Mouse (Mus musculus) lung, postnatal 25 days (tissue): ENCODE measurements around the gene Mylk3.

ENCODE experiments used
- DNase-seq: peaks from one replicate; pipeline ENCODE4 v3.0.0; 2022; ENCODE audit warnings: low spot score

The Mylk3 gene

GRCm38 (mm10) chr8:85380824-85381209 is 5.3 kb downstream of the Mylk3 start:
- peak; percentile 69 for DNase-seq

GRCm38 (mm10) chr8:85380123-85380823 is 5.9 kb downstream of the Mylk3 start:
- no peak for DNase-seq

- peak; percentile 88 for DNase-seq
Observed at GRCm38 (mm10) chr8:85379142-85379781, 6.9 kb downstream of the Mylk3 start.

- DNase-seq: no peak
Observed at GRCm38 (mm10) chr8:85376516-85376915, 9.6 kb downstream of the Mylk3 start.

GRCm38 (mm10) chr8:85374286-85374685 is 11.9 kb downstream of the Mylk3 start:
- DNase-seq: no peak

- DNase-seq: no peak
Observed at GRCm38 (mm10) chr8:85373435-85374039, 12.6 kb downstream of the Mylk3 start.

- DNase-seq: no peak
Observed at GRCm38 (mm10) chr8:85372465-85372839, 13.7 kb downstream of the Mylk3 start.

- DNase-seq: no peak
Observed at GRCm38 (mm10) chr8:85371736-85372464, 14.2 kb downstream of the Mylk3 start.

- no peak for DNase-seq
Observed at GRCm38 (mm10) chr8:85365176-85365575, 21.0 kb downstream of the Mylk3 start.

- DNase-seq: no peak
Observed at GRCm38 (mm10) chr8:85364628-85365027, 21.5 kb downstream of the Mylk3 start.

GRCm38 (mm10) chr8:85363406-85363805 is 22.7 kb downstream of the Mylk3 start:
- no peak for DNase-seq

GRCm38 (mm10) chr8:85362211-85362610 is 23.9 kb downstream of the Mylk3 start:
- DNase-seq: no peak

- DNase-seq: no peak
Observed at GRCm38 (mm10) chr8:85353287-85353686, 32.9 kb downstream of the Mylk3 start.

GRCm38 (mm10) chr8:85339871-85340573 is 46.1 kb downstream of the Mylk3 start:
- DNase-seq: no peak

- peak; percentile 29 for DNase-seq
Observed at GRCm38 (mm10) chr8:85337681-85338080, 48.5 kb downstream of the Mylk3 start.

- DNase-seq: no peak
Observed at GRCm38 (mm10) chr8:85336211-85336933, 49.8 kb downstream of the Mylk3 start.

GRCm38 (mm10) chr8:85335105-85335504 is 51.0 kb downstream of the Mylk3 start:
- DNase-seq: no peak

GRCm38 (mm10) chr8:85329506-85329905 is 56.6 kb downstream of the Mylk3 start:
- DNase-seq: no peak

GRCm38 (mm10) chr8:85327036-85327435 is 59.1 kb downstream of the Mylk3 start:
- DNase-seq: no peak

- DNase-seq: no peak
Observed at GRCm38 (mm10) chr8:85323084-85323483, 63.1 kb downstream of the Mylk3 start.

- DNase-seq: no peak
Observed at GRCm38 (mm10) chr8:85321981-85322380, 64.2 kb downstream of the Mylk3 start.
